Mouse (Mus musculus): ENCODE results near the gene Ssxb9.
"Not testable (repeated sequence)": the region's sequence is repeated elsewhere in the genome, so short reads cannot be mapped to it uniquely, and the experiment has no call there.

Ssxb9 gene

DNA sequence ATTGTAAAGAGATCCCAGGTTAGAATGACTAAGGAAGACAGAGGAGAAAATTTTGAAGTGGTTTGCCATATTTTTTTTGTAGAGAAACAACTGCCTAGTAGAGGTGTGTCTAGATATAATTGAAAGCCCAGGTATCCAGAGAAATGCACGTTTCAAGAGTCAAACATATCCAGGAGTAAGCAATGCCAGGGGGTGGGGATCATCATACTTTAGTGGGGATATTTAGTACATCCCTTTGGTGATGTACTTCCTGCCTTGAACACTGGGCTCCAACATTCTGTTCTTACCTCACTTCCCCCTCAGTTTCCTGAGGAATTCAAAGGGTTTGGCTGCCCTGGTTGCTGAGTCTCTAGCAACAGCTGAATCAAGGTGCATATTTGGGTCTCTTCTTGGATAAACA, at the start of gene Ssxb9:
Gene Ssxb9, plus strand, starts transcription at position 301 of the 400 bp plus-strand sequence.
- DNase-seq (ENCODE audit: low spot score in 2 of 2) = not testable (repeated sequence)

DNA sequence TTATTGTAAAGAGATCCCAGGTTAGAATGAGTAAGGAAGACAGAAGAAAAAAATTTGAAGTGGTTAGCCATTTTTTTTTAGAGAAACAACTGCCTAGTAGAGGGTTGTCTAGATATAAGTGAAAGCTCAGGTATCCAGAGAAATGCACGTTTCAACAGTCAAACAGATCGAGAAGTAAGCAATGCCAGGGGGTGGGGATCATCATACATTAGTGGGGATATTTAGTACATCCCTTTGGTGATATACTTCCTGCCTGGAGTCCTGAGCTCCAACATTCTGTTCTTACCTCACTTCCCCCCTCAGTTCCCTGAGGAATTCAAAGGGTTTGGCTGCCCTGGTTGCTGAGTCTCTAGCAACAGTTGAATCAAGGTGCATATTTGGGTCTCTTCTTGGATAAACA, 39.7 kb upstream of the Ssxb9 start, which contains the start of gene Ssxb10:
Gene Ssxb10, plus strand, starts transcription at position 301 of the 400 bp plus-strand sequence.
- no peak for DNase-seq (ENCODE audit: low spot score in 2 of 2)

DNA sequence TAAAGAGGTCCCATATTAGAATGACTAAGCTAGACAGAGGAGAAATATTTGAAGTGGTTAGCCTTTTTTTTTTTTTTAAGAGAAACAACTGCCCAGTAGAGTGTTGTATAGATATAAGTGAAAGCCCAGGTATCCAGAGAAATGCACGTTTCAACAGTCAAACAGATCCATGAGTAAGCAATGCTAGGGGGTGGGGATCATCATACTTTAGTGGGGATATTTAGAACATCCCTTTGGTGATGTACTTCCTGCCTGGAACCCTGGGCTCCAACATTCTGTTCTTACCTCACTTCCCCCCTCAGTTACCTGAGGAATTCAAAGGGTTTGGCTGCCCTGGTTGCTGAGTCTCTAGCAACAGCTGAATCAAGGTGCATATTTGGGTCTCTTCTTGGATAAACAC, 46.2 kb downstream of the Ssxb9 start, which contains the start of gene Ssxb1:
Gene Ssxb1, plus strand, starts transcription at position 301 of the 400 bp plus-strand sequence.
- DNase-seq (ENCODE audit: low spot score in 2 of 2) = not testable (repeated sequence)
